Mouse (Mus musculus) adrenal gland, postnatal 36 days (tissue): ENCODE data around the gene Phf21a. TPM values are rescaled to one million over a fixed set of nuclear protein-coding genes. Genes with fewer than 3 reads are reported as not detected.

Experiments
- DNase-seq, 2 experiments: peaks; one replicate each; pipeline ENCODE4 v3.0.0; 2021; ENCODE audit warnings: mixed read lengths in 1 of 2
- total RNA-seq, 2 experiments: library from RNA; stranded (reverse); gene quantifications; 2 replicates each; pipeline ENCODE4 v1.2.3; 2021

Gene Phf21a
- total RNA-seq, 2 experiments from 2014 or later: 60.6 to 74.1 TPM

GRCm38 (mm10) chr2:92182146-92182756, 89.3 kb downstream of the Phf21a start:
- DNase-seq: no peak

GRCm38 (mm10) chr2:92182981-92183501, 90.1 kb downstream of the Phf21a start:
- DNase-seq: peak; percentile 78 to 79

GRCm38 (mm10) chr2:92183613-92184076, 90.7 kb downstream of the Phf21a start:
- peak; percentile 95 to 96 for DNase-seq

GRCm38 (mm10) chr2:92184077-92184921, 91.4 kb downstream of the Phf21a start:
- peak; percentile 61 to 62 for DNase-seq

GRCm38 (mm10) chr2:92185062-92185765, 92.3 kb downstream of the Phf21a start:
- DNase-seq: peak; percentile 49 to 70

GRCm38 (mm10) chr2:92185766-92186450, 93.0 kb downstream of the Phf21a start:
- no peak for DNase-seq

- DNase-seq: no peak
Measured at GRCm38 (mm10) chr2:92187061-92187460, 94.1 kb downstream of the Phf21a start.

- no peak for DNase-seq
Measured at GRCm38 (mm10) chr2:92188744-92189143, 95.8 kb downstream of the Phf21a start.

GRCm38 (mm10) chr2:92190960-92191359, 98.0 kb downstream of the Phf21a start:
- DNase-seq: no peak

- DNase-seq: peak in 1 of 2 experiments; percentile 50
Measured at GRCm38 (mm10) chr2:92191826-92192581, 99.1 kb downstream of the Phf21a start.

- DNase-seq: no peak
Measured at GRCm38 (mm10) chr2:92198126-92198525, 105.2 kb downstream of the Phf21a start.

GRCm38 (mm10) chr2:92198747-92199146, 105.8 kb downstream of the Phf21a start:
- no peak for DNase-seq

- DNase-seq: no peak
Measured at GRCm38 (mm10) chr2:92199562-92200286, 106.8 kb downstream of the Phf21a start.

GRCm38 (mm10) chr2:92202319-92203040, 109.6 kb downstream of the Phf21a start:
- DNase-seq: no peak

GRCm38 (mm10) chr2:92205010-92205639, 112.2 kb downstream of the Phf21a start:
- no peak for DNase-seq

- DNase-seq: no peak
Measured at GRCm38 (mm10) chr2:92210409-92210808, 117.5 kb downstream of the Phf21a start.

- no peak for DNase-seq
Measured at GRCm38 (mm10) chr2:92221431-92221830, 128.5 kb downstream of the Phf21a start.

- DNase-seq: no peak
Measured at GRCm38 (mm10) chr2:92225592-92225991, 132.7 kb downstream of the Phf21a start.

GRCm38 (mm10) chr2:92229973-92230372, 137.1 kb downstream of the Phf21a start:
- DNase-seq: no peak
